Mouse (Mus musculus): ENCODE data around the gene Nav3. TPM values are rescaled to one million over a fixed set of nuclear protein-coding genes. Genes with fewer than 3 reads are reported as not detected.
A peak's percentile ranks its signal among the peaks of the same experiment; 100 is the strongest.

Nav3 gene
- polyA plus RNA-seq, 1 experiment from 2014 or later, result 1.2 TPM

GRCm38 (mm10) chr10:109904841-109905240 lies 551.2 kb downstream of the Nav3 start:
- no peaks in the 10 kb centered on the region for H3K4me1 ChIP-seq (replicated peaks; ENCODE audit: control insufficient read depth, insufficient read depth, low read length)
- no peak overlapping the region for H3K27ac ChIP-seq (ENCODE audit: low read length)
- H3K36me3 ChIP-seq (ENCODE audit: control insufficient read depth, insufficient read depth, low read length), result no peaks in the 10 kb centered on the region
- no peak for ATAC-seq (ENCODE audit: low read depth)
- WGBS, result 79% methylated on average over 1 of the region's 1 CpGs
- no peak overlapping the region for H3K4me3 ChIP-seq (ENCODE audit: low read length)
- no peak overlapping the region for H3K4me2 ChIP-seq (ENCODE audit: low read depth, low read length)
- H3K9ac ChIP-seq (ENCODE audit: low read length), result no peak overlapping the region
- H3K27me3 ChIP-seq (ENCODE audit: control insufficient read depth, insufficient read depth, low read depth, low read length), result no peaks in the 10 kb centered on the region
- H3K9me3 ChIP-seq (ENCODE audit: control insufficient read depth, low read length), result no peaks in the 10 kb centered on the region

- ATAC-seq (ENCODE audit: low read depth), result no peak
Measured at GRCm38 (mm10) chr10:109903701-109904555, 552.1 kb downstream of the Nav3 start.

DNA sequence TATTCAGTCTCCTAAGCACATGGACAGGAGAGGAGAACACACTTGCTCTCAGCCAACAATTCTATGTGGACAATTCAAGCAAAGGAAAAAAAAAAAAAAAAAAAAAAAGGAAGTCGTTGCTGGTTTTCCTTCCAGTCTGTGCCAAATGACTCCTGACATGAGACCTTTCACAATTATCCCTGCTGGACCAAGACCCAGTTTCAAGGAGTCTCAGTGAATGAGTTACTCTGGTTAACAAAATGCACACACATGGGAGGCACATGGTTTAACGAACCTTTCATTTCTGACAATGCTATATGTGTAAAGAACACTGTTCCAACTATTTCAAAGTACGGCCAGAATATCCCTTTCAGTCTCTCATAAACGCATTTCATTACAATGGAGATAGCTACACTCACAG lies 552.8 kb downstream of the Nav3 start:
- H3K9me3 ChIP-seq (ENCODE audit: control insufficient read depth, low read length), result no peaks in the 10 kb centered on the region
- no peak overlapping the region for H3K9ac ChIP-seq (ENCODE audit: low read length)
- no peaks in the 10 kb centered on the region for H3K4me1 ChIP-seq (replicated peaks; ENCODE audit: control insufficient read depth, insufficient read depth, low read length)
- no peaks in the 10 kb centered on the region for H3K36me3 ChIP-seq (ENCODE audit: control insufficient read depth, insufficient read depth, low read length)
- no peak overlapping the region for H3K4me3 ChIP-seq (ENCODE audit: low read length)
- no peak for ATAC-seq (ENCODE audit: low read depth)
- H3K27me3 ChIP-seq (ENCODE audit: control insufficient read depth, insufficient read depth, low read depth, low read length), result no peaks in the 10 kb centered on the region
- 73% methylated on average over 4 of the region's 4 CpGs for WGBS
- H3K27ac ChIP-seq (ENCODE audit: low read length), result no peak overlapping the region
- H3K4me2 ChIP-seq (ENCODE audit: low read depth, low read length), result no peak overlapping the region

More at GRCm38 (mm10) chr10:109903701-109904555, 552.1 kb downstream of the Nav3 start:
- Histone ChIP-seq H3K27ac (ENCODE audit: low read length) (no peak overlapping the region), H3K27me3 (ENCODE audit: control insufficient read depth, insufficient read depth, low read depth, low read length) (no peaks in the 10 kb centered on the region), H3K9me3 (ENCODE audit: control insufficient read depth, low read length) (no peaks in the 10 kb centered on the region), H3K36me3 (ENCODE audit: control insufficient read depth, insufficient read depth, low read length) (no peaks in the 10 kb centered on the region), H3K4me2 (ENCODE audit: low read depth, low read length) (no peak overlapping the region), H3K4me3 (ENCODE audit: low read length) (no peak overlapping the region), H3K4me1 (replicated peaks; ENCODE audit: control insufficient read depth, insufficient read depth, low read length) (no peaks in the 10 kb centered on the region), H3K9ac (ENCODE audit: low read length) (no peak overlapping the region)
- 63% methylated on average over 17 of the region's 17 CpGs for WGBS

GRCm38 (mm10) chr10:109889171-109889475 lies 566.9 kb downstream of the Nav3 start:
- Histone ChIP-seq H3K9me3 (ENCODE audit: control insufficient read depth, low read length) (no peaks in the 10 kb centered on the region), H3K36me3 (ENCODE audit: control insufficient read depth, insufficient read depth, low read length) (no peaks in the 10 kb centered on the region), H3K27me3 (ENCODE audit: control insufficient read depth, insufficient read depth, low read depth, low read length) (no peaks in the 10 kb centered on the region), H3K4me2 (ENCODE audit: low read depth, low read length) (no peak overlapping the region), H3K27ac (ENCODE audit: low read length) (no peak overlapping the region), H3K4me1 (replicated peaks; ENCODE audit: control insufficient read depth, insufficient read depth, low read length) (no peaks in the 10 kb centered on the region), H3K4me3 (ENCODE audit: low read length) (no peak overlapping the region), H3K9ac (ENCODE audit: low read length) (no peak overlapping the region)
- 88% methylated on average over 3 of the region's 3 CpGs for WGBS
- no peak for ATAC-seq (ENCODE audit: low read depth)

DNA sequence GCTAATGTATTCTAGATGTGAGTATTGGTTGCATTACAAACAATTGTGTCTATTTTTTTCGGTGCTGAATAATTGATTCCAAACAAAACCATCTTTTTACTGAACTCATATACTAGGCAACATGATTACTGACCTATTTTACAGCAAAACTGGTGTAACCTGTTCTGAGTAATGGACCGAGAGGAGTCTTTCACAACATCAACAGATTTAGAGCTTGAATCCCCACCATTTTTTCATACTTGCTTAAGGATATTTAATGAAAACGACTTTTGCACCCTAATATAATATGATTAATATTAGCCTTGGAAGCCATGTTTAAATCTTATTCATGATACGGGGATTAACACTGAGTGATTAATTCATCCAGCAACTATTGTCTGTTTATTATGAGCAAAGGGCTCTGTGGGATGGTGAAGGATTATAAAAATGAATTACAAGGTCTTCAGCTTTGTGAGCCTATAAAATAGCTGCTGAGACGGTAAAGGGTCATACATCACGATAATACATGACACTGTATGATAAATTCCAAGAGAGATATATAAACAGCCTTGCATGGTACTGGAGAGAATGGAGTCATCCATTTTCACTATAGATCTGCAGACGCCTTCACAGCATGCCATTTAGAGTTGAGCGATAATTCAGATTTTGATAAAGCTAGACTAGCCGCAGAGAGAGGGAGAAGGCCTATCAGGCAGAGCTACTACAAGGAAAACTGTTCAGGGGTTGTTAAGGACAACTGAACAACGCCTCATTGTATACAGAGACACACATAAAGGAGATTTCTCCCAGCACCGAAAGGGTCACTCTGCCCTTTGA lies 567.4 kb downstream of the Nav3 start:
- H3K27me3 ChIP-seq (ENCODE audit: control insufficient read depth, insufficient read depth, low read depth, low read length), result no peaks in the 10 kb centered on the region
- H3K36me3 ChIP-seq (ENCODE audit: control insufficient read depth, insufficient read depth, low read length), result no peaks in the 10 kb centered on the region
- WGBS, result 59% methylated on average over 11 of the region's 11 CpGs
- H3K9me3 ChIP-seq (ENCODE audit: control insufficient read depth, low read length), result no peaks in the 10 kb centered on the region
- H3K4me2 ChIP-seq (ENCODE audit: low read depth, low read length), result no peak overlapping the region
- ATAC-seq (ENCODE audit: low read depth), result no peak
- H3K27ac ChIP-seq (ENCODE audit: low read length), result no peak overlapping the region
- no peak overlapping the region for H3K9ac ChIP-seq (ENCODE audit: low read length)
- no peak overlapping the region for H3K4me3 ChIP-seq (ENCODE audit: low read length)
- H3K4me1 ChIP-seq (replicated peaks; ENCODE audit: control insufficient read depth, insufficient read depth, low read length), result no peaks in the 10 kb centered on the region

DNA sequence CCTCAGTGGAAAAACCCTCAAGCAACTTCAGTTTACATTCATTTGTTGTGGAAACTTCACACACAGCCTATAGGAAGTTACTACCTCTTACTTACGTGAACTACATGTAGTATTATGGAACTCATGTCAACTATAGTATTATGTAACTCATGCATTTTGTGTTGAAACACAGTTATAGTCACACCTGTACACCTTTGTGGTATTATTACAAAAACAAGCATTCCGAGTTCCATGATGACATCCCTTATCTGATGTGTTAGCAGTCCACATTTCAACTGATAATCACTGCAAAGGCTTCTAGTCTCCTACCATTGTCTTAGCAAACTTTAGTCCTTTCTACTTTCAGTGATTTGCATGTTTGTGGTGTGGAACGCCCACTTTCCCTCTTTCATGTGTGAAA lies 568.8 kb downstream of the Nav3 start:
- whole genome bisulfite sequencing, result 60% methylated on average over 3 of the region's 3 CpGs
- Histone ChIP-seq H3K36me3 (ENCODE audit: control insufficient read depth, insufficient read depth, low read length) (no peaks in the 10 kb centered on the region), H3K4me1 (replicated peaks; ENCODE audit: control insufficient read depth, insufficient read depth, low read length) (no peaks in the 10 kb centered on the region)

DNA sequence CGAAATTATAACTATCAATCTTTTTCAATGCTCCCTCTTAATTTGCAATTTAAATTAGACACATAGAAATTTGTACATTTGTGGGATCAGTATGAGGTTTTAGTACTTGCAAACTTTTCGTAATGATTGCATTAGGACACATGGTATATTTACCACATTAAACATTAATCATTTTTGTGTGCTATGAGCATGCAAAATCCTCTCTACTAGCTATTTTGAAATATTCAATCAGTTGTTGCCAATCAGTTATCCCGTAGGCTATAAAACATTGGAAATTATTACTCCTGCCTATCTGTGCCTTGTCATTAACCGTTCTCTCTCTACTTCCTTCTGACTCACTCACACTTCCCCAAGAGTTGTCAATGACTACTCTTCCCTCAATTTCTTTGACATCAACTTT lies 579.9 kb downstream of the Nav3 start:
- WGBS, result 65% methylated on average over 4 of the region's 4 CpGs
- H3K9me3 ChIP-seq (ENCODE audit: control insufficient read depth, low read length), result no peaks in the 10 kb centered on the region
- H3K4me3 ChIP-seq (ENCODE audit: low read length), result no peak overlapping the region
- peaks cover 4% of the 10 kb centered on the region for H3K4me1 ChIP-seq (replicated peaks; ENCODE audit: control insufficient read depth, insufficient read depth, low read length)
- ATAC-seq (ENCODE audit: low read depth), result no peak
- H3K4me2 ChIP-seq (ENCODE audit: low read depth, low read length), result no peak overlapping the region
- H3K27me3 ChIP-seq (ENCODE audit: control insufficient read depth, insufficient read depth, low read depth, low read length), result no peaks in the 10 kb centered on the region
- no peak overlapping the region for H3K27ac ChIP-seq (ENCODE audit: low read length)
- H3K36me3 ChIP-seq (ENCODE audit: control insufficient read depth, insufficient read depth, low read length), result no peaks in the 10 kb centered on the region
- H3K9ac ChIP-seq (ENCODE audit: low read length), result no peak overlapping the region

More for the DNA sequence above, 568.8 kb downstream of the Nav3 start:
- Histone ChIP-seq H3K9ac (ENCODE audit: low read length) (no peak overlapping the region), H3K9me3 (ENCODE audit: control insufficient read depth, low read length) (no peaks in the 10 kb centered on the region), H3K4me3 (ENCODE audit: low read length) (no peak overlapping the region), H3K27me3 (ENCODE audit: control insufficient read depth, insufficient read depth, low read depth, low read length) (no peaks in the 10 kb centered on the region), H3K27ac (ENCODE audit: low read length) (no peak overlapping the region), H3K4me2 (ENCODE audit: low read depth, low read length) (no peak overlapping the region)
- no peak for ATAC-seq (ENCODE audit: low read depth)

DNA sequence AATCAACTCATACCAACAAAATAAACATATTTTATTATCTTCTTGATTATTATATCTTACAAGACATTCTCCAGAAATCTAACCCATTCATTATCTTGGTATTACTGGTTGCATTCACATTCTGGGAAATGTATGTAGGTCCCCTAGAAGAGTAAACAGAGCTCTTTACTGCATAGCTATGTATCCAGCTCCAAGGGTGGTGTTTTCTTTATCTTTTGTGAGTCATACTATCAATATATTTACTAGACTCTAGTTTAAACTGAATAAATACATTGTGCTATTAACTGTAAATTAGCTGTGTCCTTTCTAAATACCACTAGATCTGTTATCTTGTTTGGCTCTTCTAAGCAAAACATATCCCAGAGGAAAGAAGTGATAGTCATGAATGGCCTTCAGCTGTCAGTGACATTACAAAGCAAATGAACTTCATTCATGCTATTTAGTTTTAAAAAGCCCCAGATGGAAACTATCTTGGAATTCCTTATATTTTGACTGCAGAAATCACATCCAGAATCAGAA lies 580.6 kb downstream of the Nav3 start:
- Histone ChIP-seq H3K27me3 (ENCODE audit: control insufficient read depth, insufficient read depth, low read depth, low read length) (no peaks in the 10 kb centered on the region), H3K27ac (ENCODE audit: low read length) (no peak overlapping the region), H3K4me1 (replicated peaks; ENCODE audit: control insufficient read depth, insufficient read depth, low read length) (peaks cover 4% of the 10 kb centered on the region), H3K9me3 (ENCODE audit: control insufficient read depth, low read length) (no peaks in the 10 kb centered on the region), H3K4me2 (ENCODE audit: low read depth, low read length) (no peak overlapping the region), H3K9ac (ENCODE audit: low read length) (no peak overlapping the region), H3K36me3 (ENCODE audit: control insufficient read depth, insufficient read depth, low read length) (no peaks in the 10 kb centered on the region), H3K4me3 (ENCODE audit: low read length) (no peak overlapping the region)
- peak; percentile 96 for ATAC-seq (ENCODE audit: low read depth)

- Histone ChIP-seq H3K9me3 (ENCODE audit: control insufficient read depth, low read length) (no peaks in the 10 kb centered on the region), H3K9ac (ENCODE audit: low read length) (no peak overlapping the region), H3K36me3 (ENCODE audit: control insufficient read depth, insufficient read depth, low read length) (no peaks in the 10 kb centered on the region), H3K4me1 (replicated peaks; ENCODE audit: control insufficient read depth, insufficient read depth, low read length) (peaks cover 4% of the 10 kb centered on the region), H3K27ac (ENCODE audit: low read length) (no peak overlapping the region; the same call in 1 of the 2 replicates), H3K27me3 (ENCODE audit: control insufficient read depth, insufficient read depth, low read depth, low read length) (no peaks in the 10 kb centered on the region), H3K4me3 (ENCODE audit: low read length) (no peak overlapping the region), H3K4me2 (ENCODE audit: low read depth, low read length) (no peak overlapping the region)
- peak; percentile 77 for ATAC-seq (ENCODE audit: low read depth)
- 40% methylated on average over 5 of the region's 5 CpGs for WGBS
Measured at GRCm38 (mm10) chr10:109874652-109875311, 581.2 kb downstream of the Nav3 start.
